Mouse (Mus musculus): Measurements from ENCODE around the gene Olfr640. TPM values are rescaled to one million over a fixed set of nuclear protein-coding genes. Genes with fewer than 3 reads are reported as not detected.

The Olfr640 gene
- total RNA-seq (2021): not detected
- long read RNA-seq, experiment 1: 0 reads
- long read RNA-seq, experiment 2: 0 reads

- no peak for DNase-seq (ENCODE audit: low spot score)
These were observed at the start of gene Olfr640 for GRCm38 (mm10) chr7:104025473-104025872. Olfr640 (minus strand) TSS chr7:104025573.

- no peak for DNase-seq (ENCODE audit: low spot score)
These were observed 46.4 kb upstream of the Olfr640 start, which contains the start of gene Olfr644 for GRCm38 (mm10) chr7:104071769-104072168. Olfr644 (minus strand) TSS chr7:104071869.

- DNase-seq (ENCODE audit: low spot score): no peak
These were observed 36.0 kb upstream of the Olfr640 start, which contains the start of gene 4930516K23Rik for GRCm38 (mm10) chr7:104061345-104061744. 4930516K23Rik (minus strand) TSS chr7:104061445.

- DNase-seq (ENCODE audit: low spot score): no peak
These were observed 33.8 kb upstream of the Olfr640 start for GRCm38 (mm10) chr7:104059215-104059614.

- no peak for DNase-seq (ENCODE audit: low spot score)
These were observed 27.2 kb upstream of the Olfr640 start, which contains the start of gene Olfr642 for GRCm38 (mm10) chr7:104052566-104052965. Olfr642 (minus strand) TSS chr7:104052666.

GRCm38 (mm10) chr7:104050745-104051144, 25.4 kb upstream of the Olfr640 start:
- no peak for DNase-seq (ENCODE audit: low spot score)

- DNase-seq (ENCODE audit: low spot score): no peak
These were observed 9.8 kb upstream of the Olfr640 start, which contains the start of gene Olfr641 for GRCm38 (mm10) chr7:104035145-104035544. Olfr641 (plus strand) TSS chr7:104035445.

- DNase-seq (ENCODE audit: low spot score): no peak
These were observed 1.6 kb upstream of the Olfr640 start for GRCm38 (mm10) chr7:104026978-104027377.

GRCm38 (mm10) chr7:104021651-104022050, 3.7 kb downstream of the Olfr640 start:
- no peak for DNase-seq (ENCODE audit: low spot score)

GRCm38 (mm10) chr7:104018953-104019352, 6.4 kb downstream of the Olfr640 start:
- no peak for DNase-seq (ENCODE audit: low spot score)

- no peak for DNase-seq (ENCODE audit: low spot score)
These were observed 8.2 kb downstream of the Olfr640 start, which contains the start of gene Olfr639 for GRCm38 (mm10) chr7:104017203-104017602. Olfr639 (minus strand) TSS chr7:104017303.

- DNase-seq (ENCODE audit: low spot score): no peak
These were observed 26.2 kb downstream of the Olfr640 start for GRCm38 (mm10) chr7:103999124-103999523.

- no peak for DNase-seq (ENCODE audit: low spot score)
These were observed 26.9 kb downstream of the Olfr640 start, which contains the start of gene Olfr638 for GRCm38 (mm10) chr7:103998446-103998845. Olfr638 (plus strand) TSS chr7:103998746.

- DNase-seq (ENCODE audit: low spot score): no peak
These were observed 53.6 kb downstream of the Olfr640 start for GRCm38 (mm10) chr7:103971782-103972181.

- no peak for DNase-seq (ENCODE audit: low spot score)
These were observed 54.5 kb downstream of the Olfr640 start, which contains the start of gene Olfr635 for GRCm38 (mm10) chr7:103970852-103971251. Olfr635 (plus strand) TSS chr7:103971152.

Other genes with a start within 250 kb of the Olfr640 start
- gene Olfr68, start 245.9 kb downstream of the Olfr640 start, total RNA-seq (2021): not detected
- not detected for gene Olfr67, start 233.8 kb downstream of the Olfr640 start, total RNA-seq (2021)
- gene Hbb-bt, start 211.6 kb downstream of the Olfr640 start, total RNA-seq (2021): 10 to 100 TPM; 28.0 to 32.7 TPM
- 100 to 1,000 TPM; 317 to 407 TPM for gene Hbb-bs, start 197.5 kb downstream of the Olfr640 start, total RNA-seq (2021)
- not detected for gene Hbb-bh2, start 185.1 kb downstream of the Olfr640 start, total RNA-seq (2021)
- not detected for gene Hbb-bh1, start 182.4 kb downstream of the Olfr640 start, total RNA-seq (2021)
- not detected for gene Hbb-y, start 172.4 kb downstream of the Olfr640 start, total RNA-seq (2021)
- not detected for gene Olfr66, start 139.3 kb downstream of the Olfr640 start, total RNA-seq (2021)
- not detected for gene Olfr64, start 131.1 kb downstream of the Olfr640 start, total RNA-seq (2021)
- gene Olfr65, start 122.1 kb downstream of the Olfr640 start, total RNA-seq (2021): not detected
- gene Olfr631, start 96.7 kb downstream of the Olfr640 start, total RNA-seq (2021): not detected
- not detected for gene Olfr632, start 91.2 kb downstream of the Olfr640 start, total RNA-seq (2021)
- gene Olfr633, start 81.1 kb downstream of the Olfr640 start, total RNA-seq (2021): not detected
- not detected for gene Olfr635, start 54.4 kb downstream of the Olfr640 start, total RNA-seq (2021)
- gene Olfr638, start 26.8 kb downstream of the Olfr640 start, total RNA-seq (2021): not detected
- under 1 TPM in 1 of 2 experiments, not detected in 1; 0.05 TPM for gene Olfr639, start 8.3 kb downstream of the Olfr640 start, total RNA-seq (2021)
- not detected for gene Olfr641, start 9.9 kb upstream of the Olfr640 start, total RNA-seq (2021)
- gene Olfr642, start 27.1 kb upstream of the Olfr640 start, total RNA-seq (2021): not detected
- not detected for gene 4930516K23Rik, start 35.9 kb upstream of the Olfr640 start, total RNA-seq (2021)
- not detected for gene Olfr644, start 46.3 kb upstream of the Olfr640 start, total RNA-seq (2021)
- gene Olfr645, start 59.9 kb upstream of the Olfr640 start, total RNA-seq (2021): not detected
- not detected for gene Olfr646, start 79.3 kb upstream of the Olfr640 start, total RNA-seq (2021)
- not detected for gene Ubqln5, start 104.3 kb upstream of the Olfr640 start, total RNA-seq (2021)
- not detected for gene Olfr643, start 111.8 kb upstream of the Olfr640 start, total RNA-seq (2021)
- gene Ubqln3, start 117.7 kb upstream of the Olfr640 start, total RNA-seq (2021): not detected
- gene Ubqlnl, start 125.0 kb upstream of the Olfr640 start, total RNA-seq (2021): not detected
- not detected for gene Olfm5, start 139.3 kb upstream of the Olfr640 start, total RNA-seq (2021)
- not detected for gene Olfr648, start 157.8 kb upstream of the Olfr640 start, total RNA-seq (2021)
- not detected for gene Olfr649, start 170.4 kb upstream of the Olfr640 start, total RNA-seq (2021)
- under 1 TPM in 1 of 2 experiments, not detected in 1; 0.09 TPM for gene Trim6, start 193.2 kb upstream of the Olfr640 start, total RNA-seq (2021)
- 1 to 10 TPM; 1.1 to 1.2 TPM for gene Trim34a, start 218.9 kb upstream of the Olfr640 start, total RNA-seq (2021)